Mouse (Mus musculus): ENCODE measurements around the gene Lclat1. TPM values are rescaled to one million over a fixed set of nuclear protein-coding genes. Genes with fewer than 3 reads are reported as not detected.

The Lclat1 gene
- total RNA-seq, 2 experiments from 2014 or later, result 91.4 to 117 TPM

DNA sequence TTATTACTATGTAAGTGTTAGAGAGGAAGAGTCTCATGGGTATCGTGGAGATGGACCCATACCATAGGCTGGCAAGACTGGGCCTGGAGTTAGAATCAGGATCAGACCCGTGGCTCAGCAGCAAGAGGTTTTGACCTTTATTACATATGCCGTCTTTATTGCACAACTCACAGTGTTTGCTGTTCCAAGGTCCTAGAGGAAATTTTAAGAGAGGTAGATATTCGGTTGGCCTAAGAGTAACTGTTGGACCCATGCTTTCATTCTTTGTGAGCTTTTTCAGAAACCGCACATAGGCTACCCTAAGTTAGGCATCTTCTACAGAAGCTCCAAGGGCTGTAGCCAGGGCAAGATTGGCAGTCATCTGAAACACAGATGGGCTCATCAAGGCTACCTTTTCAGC is 79.1 kb downstream of the Lclat1 start:
- intact Hi-C loops (cut with DNase I), result no loop called here
- DNase-seq, result no peak

GRCm38 (mm10) chr17:73194146-73194545 is 86.4 kb downstream of the Lclat1 start:
- no peak for DNase-seq
- intact Hi-C loops (cut with DNase I), result loop anchor here (10.0 kb wide), 1 partner anchor 299 kb away; no protein-coding TSS in a partner anchor

GRCm38 (mm10) chr17:73194575-73194974 is 86.8 kb downstream of the Lclat1 start:
- intact Hi-C loops (cut with DNase I), result loop anchor here (10.0 kb wide), 1 partner anchor 300 kb away; no protein-coding TSS in a partner anchor
- peak; percentile 32 to 35 for DNase-seq

DNA sequence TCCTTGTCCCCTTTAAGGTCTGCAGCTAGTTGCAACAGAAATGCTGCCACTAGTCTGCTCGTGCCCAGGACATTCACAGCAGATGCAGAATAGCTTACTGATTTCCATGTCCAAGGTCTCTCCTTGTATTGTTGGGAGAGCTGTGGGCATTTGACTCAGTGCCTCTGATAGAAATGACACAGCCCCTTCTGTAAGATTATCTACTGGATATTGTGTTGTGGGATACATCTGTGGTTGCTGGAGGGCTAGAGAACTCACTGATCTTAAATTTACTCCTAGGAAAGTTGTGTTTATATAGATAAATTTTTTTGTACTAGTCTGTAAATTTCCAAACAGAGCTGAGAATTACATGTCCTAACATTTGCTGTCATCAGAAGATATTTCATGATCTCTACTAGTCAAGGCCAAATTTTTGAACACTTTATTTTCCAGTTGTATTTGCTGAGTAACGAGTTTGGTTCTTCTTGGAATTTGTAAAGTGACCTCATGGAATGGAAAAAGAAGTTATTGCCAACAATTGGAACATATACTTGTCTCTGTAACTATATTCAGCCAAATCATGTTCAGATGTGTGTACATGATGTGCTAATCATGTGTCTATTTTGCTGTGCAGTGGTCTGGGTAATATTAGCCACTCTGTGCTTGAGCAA is 87.4 kb downstream of the Lclat1 start:
- intact Hi-C loops (cut with DNase I), result loop anchor here (5.0 to 10.0 kb wide), 2 partner anchors 102 to 300 kb away; no protein-coding TSS in a partner anchor
- no peak for DNase-seq

DNA sequence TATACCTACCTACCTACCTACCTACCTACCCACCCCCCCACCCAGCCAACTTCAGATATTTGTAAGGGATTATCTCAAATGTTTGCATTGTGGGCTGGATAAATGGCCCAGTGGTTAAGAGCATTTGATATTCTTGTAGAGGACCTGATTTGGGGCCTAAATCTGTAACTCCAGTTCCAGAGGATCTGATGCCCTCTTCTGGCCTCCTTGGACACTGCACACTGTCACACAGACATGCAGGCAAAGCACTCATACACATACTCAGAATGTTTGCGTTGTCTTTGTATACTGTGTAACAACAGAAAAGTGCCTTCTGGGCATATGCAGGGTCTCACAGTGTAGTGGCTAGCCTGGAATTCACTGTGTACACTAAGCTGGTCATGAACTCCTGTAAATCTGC is 88.4 kb downstream of the Lclat1 start:
- intact Hi-C loops (cut with DNase I), result loop anchor here (5.0 to 10.0 kb wide), 2 partner anchors 101 to 301 kb away; no protein-coding TSS in a partner anchor
- DNase-seq, result no peak

- no peak for DNase-seq
- intact Hi-C loops (cut with DNase I), result loop anchor here (5.0 to 10.0 kb wide), 2 partner anchors 100 to 303 kb away; no protein-coding TSS in a partner anchor
Measured at GRCm38 (mm10) chr17:73197724-73198123, 89.9 kb downstream of the Lclat1 start.

DNA sequence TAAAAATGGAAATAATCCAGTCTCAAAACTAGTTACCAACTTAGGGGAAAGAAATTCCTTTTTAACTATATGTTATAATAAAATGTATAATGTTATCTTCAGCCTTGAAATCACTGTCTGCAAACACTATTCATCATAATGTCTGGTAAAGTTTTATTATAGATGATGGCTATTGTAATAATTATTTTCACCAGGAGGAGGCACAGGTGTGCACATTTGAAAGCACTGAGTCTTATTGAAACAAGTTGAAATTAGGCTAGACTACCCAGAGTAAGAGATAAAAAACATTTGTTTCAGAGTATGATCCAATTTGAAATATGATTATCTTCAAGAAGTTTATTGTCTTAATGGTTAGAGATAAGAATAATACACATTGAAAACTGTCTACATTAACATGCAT is 91.6 kb downstream of the Lclat1 start:
- DNase-seq, result no peak
- intact Hi-C loops (cut with DNase I), result loop anchor here (5.0 to 10.0 kb wide), 2 partner anchors 98 to 305 kb away; no protein-coding TSS in a partner anchor

- intact Hi-C loops (cut with DNase I), result no loop called here
- DNase-seq, result no peak
Measured at GRCm38 (mm10) chr17:73200380-73200779, 92.6 kb downstream of the Lclat1 start.

DNA sequence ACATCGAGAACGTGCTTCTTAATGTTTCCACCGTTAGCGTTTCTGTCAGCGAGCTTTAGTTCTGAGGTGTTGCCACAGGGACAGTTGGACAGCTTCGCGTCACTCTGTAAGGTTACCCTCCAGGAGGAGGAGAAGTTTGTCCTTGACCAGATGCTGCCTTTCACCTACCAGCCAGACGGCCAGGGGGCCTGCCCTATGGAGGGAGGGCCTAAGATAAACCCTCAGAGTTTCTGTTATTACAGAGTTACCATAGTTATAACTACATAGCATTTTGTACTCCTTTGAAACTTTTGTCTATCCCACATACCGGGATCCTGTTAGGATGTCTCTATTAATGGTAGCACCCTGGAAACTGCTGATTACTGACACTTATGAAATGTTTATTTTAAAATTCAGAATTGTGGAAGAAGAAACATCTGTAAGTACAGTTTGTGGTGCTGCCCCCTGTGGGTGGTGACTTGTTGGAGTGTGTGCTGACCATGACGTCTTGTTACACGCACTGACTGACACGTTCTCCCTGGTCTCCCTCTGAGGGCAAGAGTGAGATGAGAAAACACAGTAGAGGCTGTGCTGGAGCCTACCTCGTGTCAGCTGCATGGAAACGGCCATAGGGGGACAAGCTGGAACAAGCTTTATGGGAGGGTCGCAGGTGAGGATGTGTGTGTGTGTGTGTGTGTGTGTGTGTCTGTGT is 96.0 kb downstream of the Lclat1 start:
- intact Hi-C loops (cut with DNase I), result no loop called here
- DNase-seq, result peak in 1 of 2 experiments; percentile 13

DNA sequence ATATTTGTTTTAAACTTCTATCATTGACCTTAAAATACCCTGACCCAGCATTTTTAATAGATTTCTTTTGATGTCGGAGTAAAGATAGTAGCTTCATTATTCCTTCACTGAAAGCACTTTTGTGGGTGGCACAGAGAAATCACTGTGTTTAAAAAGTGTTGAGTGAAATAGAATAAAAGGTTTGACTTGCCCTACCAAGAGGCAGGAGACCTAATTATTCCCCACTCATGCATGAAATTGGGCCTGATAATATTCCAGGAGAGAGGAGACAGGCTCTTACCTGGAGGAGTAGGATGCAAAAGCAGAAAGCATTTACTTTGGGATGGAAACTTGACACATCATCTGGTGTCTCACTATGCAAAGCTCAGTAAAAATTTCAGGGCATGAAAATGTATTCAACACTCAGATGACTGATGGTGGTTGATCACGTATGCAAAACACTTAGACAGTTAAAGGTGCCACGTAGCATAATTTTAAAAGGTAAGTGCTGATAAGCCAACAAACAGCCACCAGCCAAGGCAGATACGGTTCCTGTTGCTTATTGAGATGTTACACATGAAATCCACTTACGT is 103.3 kb downstream of the Lclat1 start:
- intact Hi-C loops (cut with DNase I), result no loop called here
- no peak for DNase-seq

GRCm38 (mm10) chr17:73212754-73213153 is 105.0 kb downstream of the Lclat1 start:
- intact Hi-C loops (cut with DNase I), result no loop called here
- DNase-seq, result no peak

DNA sequence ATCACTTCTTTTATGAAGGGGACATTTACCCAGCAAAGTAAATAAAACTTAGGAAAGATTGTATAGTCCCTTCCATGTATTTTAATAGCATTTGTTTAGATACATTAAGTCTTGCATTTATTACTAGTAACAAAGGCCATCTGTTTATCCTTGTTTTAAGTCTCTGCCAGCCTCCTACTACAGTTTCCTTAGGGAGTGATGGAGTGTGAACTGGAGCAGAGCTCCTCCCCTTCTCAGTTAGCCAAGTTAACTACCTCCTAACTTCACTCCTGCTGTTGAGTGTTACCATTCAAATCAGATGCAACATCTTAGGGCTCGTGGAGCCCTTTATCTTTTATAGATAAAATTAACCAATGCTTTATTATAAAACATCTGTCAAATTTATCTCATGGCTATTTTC is 105.4 kb downstream of the Lclat1 start:
- DNase-seq, result no peak
- intact Hi-C loops (cut with DNase I), result no loop called here

GRCm38 (mm10) chr17:73213677-73214076 is 105.9 kb downstream of the Lclat1 start:
- no peak for DNase-seq
- intact Hi-C loops (cut with DNase I), result no loop called here

GRCm38 (mm10) chr17:73217274-73217673 is 109.5 kb downstream of the Lclat1 start:
- DNase-seq, result no peak
- intact Hi-C loops (cut with DNase I), result no loop called here

- DNase-seq, result no peak
- intact Hi-C loops (cut with DNase I), result loop anchor here (5.0 kb wide), 1 partner anchor 198 kb away; no protein-coding TSS in a partner anchor
Measured at GRCm38 (mm10) chr17:73220746-73221145, 113.0 kb downstream of the Lclat1 start.

DNA sequence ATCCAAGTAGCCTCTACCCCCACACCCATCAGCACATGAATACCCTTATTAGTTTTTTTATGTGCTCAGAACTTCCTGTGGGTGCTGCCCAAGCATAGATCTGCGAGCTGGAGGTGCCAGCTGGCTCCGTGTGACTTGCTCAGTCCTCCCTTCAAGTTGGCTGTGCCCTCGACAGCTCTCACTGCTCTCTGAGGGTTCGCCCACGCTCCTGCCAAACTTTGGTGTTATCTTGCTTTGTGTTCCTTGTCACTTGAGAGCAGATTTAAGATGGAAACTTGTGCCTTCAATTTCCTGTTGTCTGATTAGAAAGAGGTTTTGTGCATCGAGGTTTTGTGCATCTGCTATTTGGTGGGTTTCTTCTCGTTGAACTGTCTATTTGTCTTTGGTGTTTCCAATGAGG is 114.3 kb downstream of the Lclat1 start:
- DNase-seq, result peak in 1 of 2 experiments; percentile 40
- intact Hi-C loops (cut with DNase I), result loop anchor here (5.0 kb wide), 1 partner anchor 200 kb away; no protein-coding TSS in a partner anchor

GRCm38 (mm10) chr17:73225442-73225841 is 117.7 kb downstream of the Lclat1 start:
- intact Hi-C loops (cut with DNase I), result no loop called here
- no peak for DNase-seq

GRCm38 (mm10) chr17:73225996-73226395 is 118.2 kb downstream of the Lclat1 start:
- DNase-seq, result no peak

DNA sequence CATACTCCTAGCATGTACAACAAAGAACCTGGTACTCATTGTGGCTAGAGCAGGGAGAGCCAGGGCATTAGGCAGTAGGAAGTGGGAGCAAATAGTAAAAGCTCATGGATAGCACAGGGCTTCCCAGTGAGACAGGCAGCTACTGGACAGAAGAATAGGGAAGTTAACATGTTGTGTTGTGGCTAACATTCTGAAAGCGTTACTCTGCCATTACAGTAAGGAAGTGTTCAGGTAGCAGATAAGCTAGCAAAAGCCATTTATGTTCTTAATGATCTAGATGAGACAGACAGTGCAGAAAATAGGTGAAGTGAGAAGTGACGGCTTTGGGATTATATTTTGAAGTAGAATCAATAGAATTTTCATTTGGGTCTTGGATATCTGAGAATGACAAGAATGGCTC is 118.8 kb downstream of the Lclat1 start:
- intact Hi-C loops (cut with DNase I), result no loop called here
- no peak for DNase-seq

More at GRCm38 (mm10) chr17:73225996-73226395, 118.2 kb downstream of the Lclat1 start:
- intact Hi-C loops (cut with DNase I), result no loop called here

GRCm38 (mm10) chr17:73227361-73227760 is 119.6 kb downstream of the Lclat1 start:
- DNase-seq, result no peak
- intact Hi-C loops (cut with DNase I), result no loop called here

DNA sequence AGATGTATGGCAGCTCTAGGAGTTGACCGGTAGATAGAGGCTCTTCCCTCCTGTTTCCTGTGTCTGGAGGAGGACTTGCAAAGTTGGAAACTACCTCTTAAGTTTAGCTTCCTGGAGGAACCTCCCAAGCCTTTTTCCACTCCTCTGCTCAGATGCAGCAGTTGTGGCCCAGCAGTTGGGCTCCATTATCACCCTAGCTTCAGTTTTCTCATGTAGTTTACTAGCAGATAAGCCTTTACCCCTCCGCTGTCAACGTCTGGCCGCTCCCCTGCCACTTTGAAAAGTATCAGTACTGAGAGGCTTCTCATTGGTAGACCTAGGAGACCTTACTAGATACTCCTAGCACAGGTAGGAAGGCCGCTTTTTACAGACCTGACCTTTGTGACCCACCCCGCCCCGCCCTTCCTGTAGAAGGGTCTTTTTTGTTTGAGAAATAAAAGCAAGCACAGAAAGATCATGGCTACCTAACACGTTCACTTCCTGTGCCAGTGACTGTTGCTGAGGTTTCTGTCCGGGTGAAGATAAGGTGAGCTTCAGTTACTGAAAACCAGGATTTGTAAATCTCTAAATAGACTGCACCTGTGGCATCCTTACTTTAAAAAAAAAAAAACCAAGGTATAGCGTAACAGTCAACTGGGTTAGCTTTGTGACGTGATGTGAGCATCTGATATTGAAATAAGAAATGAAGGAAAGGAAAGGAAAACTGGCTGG is 121.8 kb downstream of the Lclat1 start:
- no peak for DNase-seq
- intact Hi-C loops (cut with DNase I), result no loop called here
